Mouse (Mus musculus) erythroblast, adult 5-6 weeks (primary cell): Measurements from ENCODE around the gene Sh3gl1. TPM values are rescaled to one million over a fixed set of nuclear protein-coding genes. Genes with fewer than 3 reads are reported as not detected.

Experiments
- ATAC-seq: replicated peaks from 2 replicates; pipeline ENCODE4 v1.8.0; 2016; ENCODE audit warnings: moderate number of reproducible peaks, mild to moderate bottlenecking, moderate TSS enrichment, inconsistent platforms; ENCODE audit not compliant: poor library complexity, low FRiP score, severe bottlenecking
- total RNA-seq, 2 experiments: library from RNA; stranded (forward) in 1 of 2; stranded (reverse) in 1 of 2; fragments of 150-400 nt in 1 of 2; fragments of 200-764, 138-1000 nt in 1 of 2; gene quantifications; 2 replicates each; pipeline versions ENCODE4 v1.2.3 to v1.2.4; 2015 to 2017; ENCODE audit warnings: low replicate concordance in 2 of 2

The Sh3gl1 gene
- total RNA-seq, 2 experiments from 2014 or later: 7.5 to 11.4 TPM

DNA sequence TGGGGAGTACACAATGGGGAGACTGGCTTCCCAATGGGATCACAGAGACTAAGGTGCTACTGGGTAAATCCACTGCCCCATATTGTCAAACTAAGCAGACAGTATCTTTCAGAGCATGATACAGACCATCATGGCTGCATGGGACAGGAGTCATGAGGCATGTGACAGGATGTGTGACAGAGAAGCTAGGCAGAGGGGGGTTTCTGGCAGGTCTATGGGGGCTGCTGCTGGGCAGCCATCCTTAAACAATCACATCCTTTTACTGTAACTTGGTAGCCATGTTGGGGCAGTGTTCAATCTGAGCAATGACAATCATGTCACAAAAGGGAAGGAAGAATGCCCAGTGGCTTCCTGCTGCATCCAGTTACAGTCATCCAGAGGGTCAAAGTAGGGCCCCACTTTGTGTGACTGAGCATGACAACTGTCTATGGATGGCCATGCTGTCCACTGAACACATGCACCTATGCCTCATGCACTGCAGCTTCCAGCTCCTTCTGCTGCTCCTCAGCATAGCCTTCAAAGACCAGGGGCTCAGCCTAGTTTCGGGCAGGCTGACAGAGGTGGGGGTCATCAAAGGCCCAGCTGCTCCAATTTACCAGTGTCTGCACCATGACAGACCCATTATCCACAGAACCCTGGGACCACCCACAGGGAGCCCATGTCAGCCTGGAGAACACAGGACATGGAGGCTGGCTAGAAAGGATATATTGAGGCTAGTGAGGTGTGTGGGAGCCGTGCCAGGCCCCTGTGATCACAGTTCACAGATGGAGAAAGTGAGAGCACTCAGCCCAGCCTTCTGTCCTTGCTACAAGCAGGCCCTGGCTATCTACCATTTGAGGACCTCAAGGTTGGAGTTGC is 14.1 kb downstream of the Sh3gl1 start:
- ATAC-seq: no peak

- no peak for ATAC-seq
These were observed 15.1 kb downstream of the Sh3gl1 start for GRCm38 (mm10) chr17:56021161-56021910.

DNA sequence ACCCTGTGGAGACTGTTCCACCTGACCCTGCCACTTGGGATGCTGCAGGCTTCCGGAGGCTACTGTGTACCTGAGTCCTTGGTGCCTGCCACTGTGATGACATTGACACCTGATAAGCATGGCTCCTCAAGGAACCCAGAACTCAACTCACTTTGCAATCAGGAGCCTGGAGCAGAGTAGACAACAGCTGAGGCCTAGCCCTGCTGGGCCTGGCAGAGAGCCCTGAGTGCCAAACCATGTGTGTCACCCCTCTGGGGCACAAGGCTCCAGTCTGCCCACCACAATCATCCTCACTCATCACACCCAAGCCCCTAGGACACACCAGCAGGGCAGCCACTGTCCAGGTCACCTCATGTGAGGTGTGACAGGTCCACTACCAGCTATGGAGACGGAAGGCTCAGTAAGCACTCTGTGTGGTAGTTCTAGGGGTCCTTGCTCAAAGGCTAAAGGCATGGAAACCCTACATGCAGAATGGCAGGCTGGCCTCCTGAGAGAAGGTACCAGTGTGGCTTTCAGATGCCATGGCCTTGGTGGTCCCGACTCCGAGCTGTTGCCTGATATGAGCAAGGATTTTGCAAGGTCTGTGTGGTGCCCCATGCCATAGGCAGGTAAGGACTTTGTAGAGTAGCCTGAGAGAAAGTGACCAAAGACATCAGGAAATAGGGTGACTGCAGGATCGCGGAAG is 15.9 kb downstream of the Sh3gl1 start:
- no peak for ATAC-seq

DNA sequence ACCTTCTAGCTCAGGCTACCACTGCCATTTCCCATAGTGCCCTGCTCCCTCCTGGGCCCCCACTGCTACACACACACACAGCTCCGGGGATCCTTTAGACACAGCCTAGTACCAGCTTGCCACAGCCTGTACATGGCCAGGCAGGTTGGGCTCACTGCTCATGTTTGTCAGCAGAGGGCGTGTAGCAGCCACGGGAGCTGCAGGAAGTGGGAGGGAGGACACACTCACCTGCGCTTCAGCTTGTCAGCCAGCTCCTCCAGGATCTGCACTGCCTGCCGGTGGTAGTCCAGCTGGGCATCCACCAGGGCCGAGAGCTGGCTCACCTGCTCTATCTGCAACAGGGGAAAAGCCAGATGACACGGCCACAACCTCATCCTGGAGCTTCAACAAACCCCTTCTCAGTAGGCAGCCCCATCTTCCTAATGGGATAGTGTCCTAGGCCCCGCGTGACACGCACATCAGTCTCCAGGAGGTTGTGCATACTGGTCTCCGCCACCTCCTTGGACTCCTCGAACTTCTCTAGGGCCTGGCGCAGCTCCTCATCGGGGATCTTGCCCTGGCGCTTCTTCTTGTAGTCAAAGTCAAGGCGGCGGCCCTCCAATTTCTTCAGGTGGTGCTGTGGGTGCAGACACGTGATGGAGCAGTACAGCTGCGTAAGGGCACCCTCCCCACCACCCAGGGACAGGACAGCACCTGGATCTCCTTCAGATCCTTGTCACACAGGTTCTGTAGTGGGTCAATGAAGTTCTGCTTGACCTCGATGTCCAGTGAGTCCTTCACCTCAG is 17.9 kb downstream of the Sh3gl1 start:
- ATAC-seq: no peak

- ATAC-seq: no peak
These were observed 18.6 kb downstream of the Sh3gl1 start for GRCm38 (mm10) chr17:56017848-56018247.

DNA sequence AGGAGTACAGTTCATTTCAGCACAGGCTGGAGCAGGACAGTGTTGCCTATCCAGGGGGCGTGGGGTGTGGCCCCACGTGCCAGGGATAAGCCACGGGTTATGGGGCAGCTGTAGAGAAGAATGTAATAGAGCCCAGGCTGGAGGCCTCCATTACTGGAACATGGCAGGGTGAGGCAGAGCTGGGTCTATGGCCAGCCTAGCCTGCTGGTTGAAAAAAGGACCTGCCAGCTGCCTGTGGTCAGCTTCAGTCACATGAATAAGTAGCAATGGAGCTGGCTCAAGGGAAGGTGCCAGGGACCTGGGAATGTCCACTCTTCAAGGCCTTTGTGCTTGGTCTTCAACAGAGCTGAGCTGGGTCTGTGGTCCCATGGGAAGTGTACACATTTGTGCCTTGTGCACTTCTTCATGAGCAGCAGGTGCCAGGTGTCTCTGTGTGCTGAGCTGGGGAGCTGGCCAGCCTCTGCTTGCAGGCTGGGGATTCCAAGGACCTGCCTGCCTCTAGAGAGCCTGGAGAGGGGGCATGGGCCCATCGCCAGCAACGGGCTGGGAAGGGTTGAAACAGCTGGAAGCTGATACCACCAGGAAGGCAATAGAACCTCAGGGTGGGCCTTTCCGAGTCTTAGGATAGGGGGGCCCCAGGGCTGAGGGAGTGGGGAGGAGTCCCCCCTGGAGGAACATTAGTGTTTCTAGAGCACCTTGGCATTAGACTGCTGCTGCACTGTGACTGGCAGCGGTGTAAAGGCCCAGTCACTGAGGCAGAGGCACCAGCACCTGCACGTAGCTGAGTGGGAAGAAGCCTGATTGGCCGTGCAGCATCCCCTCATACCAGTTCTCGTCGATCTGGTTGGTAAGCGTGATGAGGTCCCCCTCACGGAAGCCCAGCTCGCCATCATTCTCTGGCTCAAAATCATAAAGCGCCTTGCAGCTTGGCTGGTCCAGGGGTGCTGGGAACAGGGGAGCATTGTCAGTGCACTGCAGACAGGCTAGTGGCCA is 19.3 kb downstream of the Sh3gl1 start:
- no peak for ATAC-seq

GRCm38 (mm10) chr17:56016382-56016781 is 20.1 kb downstream of the Sh3gl1 start:
- ATAC-seq: no peak

GRCm38 (mm10) chr17:56015293-56015692 is 21.1 kb downstream of the Sh3gl1 start:
- ATAC-seq: no peak

DNA sequence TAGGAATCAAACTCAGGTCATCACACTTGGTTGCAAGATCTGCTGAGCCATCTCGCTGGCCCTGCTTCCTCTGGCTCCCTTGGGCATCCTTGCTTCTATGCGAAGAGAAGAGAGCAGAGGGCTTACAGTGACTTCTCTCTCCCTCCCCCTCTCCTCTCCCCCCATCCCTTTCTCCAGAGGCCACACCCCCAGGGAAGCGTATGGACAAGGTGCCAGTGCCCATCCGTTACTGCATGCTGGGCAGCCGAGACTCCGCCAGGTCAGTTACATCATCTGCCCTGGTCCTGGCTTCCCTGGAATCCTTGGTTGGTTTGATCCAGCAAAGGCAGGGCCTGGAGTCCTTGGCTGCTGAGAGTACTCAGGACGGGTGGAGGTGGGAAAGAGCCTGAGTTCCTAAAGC is 25.0 kb downstream of the Sh3gl1 start:
- no peak for ATAC-seq

GRCm38 (mm10) chr17:56010681-56011080 is 25.8 kb downstream of the Sh3gl1 start:
- ATAC-seq: peak; percentile 57

GRCm38 (mm10) chr17:56010255-56010654 is 26.2 kb downstream of the Sh3gl1 start:
- ATAC-seq: no peak

GRCm38 (mm10) chr17:56009962-56010240 is 26.5 kb downstream of the Sh3gl1 start:
- ATAC-seq: no peak

GRCm38 (mm10) chr17:56009088-56009961 is 27.1 kb downstream of the Sh3gl1 start:
- peak; percentile 88 for ATAC-seq

GRCm38 (mm10) chr17:56008356-56009087 is 27.9 kb downstream of the Sh3gl1 start:
- peak; percentile 87 for ATAC-seq

DNA sequence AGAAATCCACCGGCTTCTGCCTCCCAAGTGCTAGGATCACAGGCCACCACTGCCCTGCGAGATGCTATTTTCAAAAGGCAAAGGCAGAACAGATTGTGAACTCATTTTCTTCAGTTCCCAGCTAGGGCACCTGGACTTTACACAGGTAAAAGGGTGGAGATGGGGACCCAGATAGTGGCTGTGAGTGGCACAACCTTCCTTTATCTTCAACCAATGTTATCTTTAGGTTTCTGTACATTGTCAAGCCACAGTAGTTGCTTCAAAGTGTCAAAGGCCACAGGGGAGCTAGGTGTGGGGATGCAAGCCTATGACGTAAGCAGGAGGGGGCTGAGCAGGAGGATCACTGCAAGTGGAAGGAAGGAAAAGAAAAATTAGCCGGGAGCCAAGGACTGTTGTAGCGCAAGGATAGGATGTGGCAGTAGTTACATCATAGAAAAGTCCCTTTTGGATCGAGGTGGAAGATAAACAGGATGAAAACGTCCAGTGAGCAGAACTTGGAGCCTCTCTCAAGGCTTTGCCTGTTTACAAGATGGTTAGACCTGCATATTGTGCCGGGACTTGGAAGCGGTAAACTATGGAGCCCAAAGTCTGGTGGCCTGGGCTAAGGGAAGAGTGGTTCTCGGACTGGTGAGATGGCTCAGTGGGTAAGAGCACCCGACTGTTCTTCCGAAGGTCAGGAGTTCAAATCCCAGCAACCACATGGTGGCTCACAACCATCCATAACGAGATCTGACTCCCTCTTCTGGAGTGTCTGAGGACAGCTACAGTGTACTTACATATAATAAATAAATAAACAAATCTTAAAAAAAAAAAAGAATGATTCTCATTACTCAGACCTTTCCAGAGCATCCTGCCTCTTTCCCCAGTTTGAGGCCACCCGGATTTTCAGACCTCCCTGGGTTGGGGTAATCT is 28.7 kb downstream of the Sh3gl1 start:
- no peak for ATAC-seq

DNA sequence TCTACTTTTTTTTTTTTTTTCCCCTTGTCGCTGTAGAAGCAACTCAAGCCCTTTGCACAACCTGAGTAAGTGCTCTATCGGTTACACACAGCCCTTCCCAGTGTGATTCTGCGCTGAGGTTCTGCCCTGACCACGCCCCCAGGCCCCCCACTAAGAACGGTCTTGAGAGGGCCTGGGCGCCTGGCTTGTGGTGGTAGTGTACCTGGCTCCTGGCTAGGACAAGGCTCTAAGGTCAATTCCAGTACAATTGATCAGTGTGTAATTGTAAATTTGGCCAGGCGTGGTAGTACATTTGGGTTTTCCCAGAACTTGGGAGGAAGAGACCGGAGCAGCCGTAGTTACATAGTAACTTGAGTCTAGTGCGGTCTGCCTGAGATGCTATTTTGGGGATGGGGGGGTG is 29.5 kb downstream of the Sh3gl1 start:
- ATAC-seq: no peak
